Mouse (Mus musculus) c-Kit-positive CD71-negative TER-119-negative erythroid progenitor cells, embryonic 14.5 days (primary cell): ENCODE measurements at regions not wholly inside any gene's neighbourhood (a gene's known extent, or its start where the extent isn't known, plus 50 kb on each side); places are given as distances from the start of the nearest gene placed in this dataset.

Experiments
- DNase-seq: peaks from one replicate; pipeline ENCODE4 v3.0.0-alpha.2; 2013; ENCODE audit warnings: low read depth

- DNase-seq: no peak
Observed at GRCm38 (mm10) chr15:60104126-60104525, 87.7 kb upstream of the 4933412E24Rik start.

GRCm38 (mm10) chr15:60101485-60102280, 85.3 kb upstream of the 4933412E24Rik start:
- no peak for DNase-seq

GRCm38 (mm10) chr15:60097141-60097540, 80.7 kb upstream of the 4933412E24Rik start:
- peak; percentile 17 for DNase-seq

- DNase-seq: no peak
Observed at GRCm38 (mm10) chr15:60096131-60096530, 79.7 kb upstream of the 4933412E24Rik start.

GRCm38 (mm10) chr15:60089921-60090320, 73.5 kb upstream of the 4933412E24Rik start:
- no peak for DNase-seq

- DNase-seq: no peak
Observed at GRCm38 (mm10) chr15:60088964-60089899, 72.8 kb upstream of the 4933412E24Rik start.
